In genomic region chrX:51686048-51686949, GRCm38 (mm10) we compare ENCODE assay signal across 16 mouse cellular contexts. TPM values are rescaled to one million over a fixed set of nuclear protein-coding genes. Genes with fewer than 3 reads are reported as not detected.
"Had no signal": no experiment of that assay in that cellular context is flagged by ENCODE, and none has a peak within 500 bp of the region (broad histone marks: within the 10 kb centered on the region; RNA-seq: fewer than 3 reads in every experiment).

No protein-coding gene starts in this region.

- H3K9ac ChIP-seq: limb, embryonic 15.5 days; lung, embryonic 15.5 days; midbrain, embryonic 15.5 days; neural tube, embryonic 12.5 days had no signal

- DNase-seq: kidney, adult 8-10 months; kidney, postnatal 25 days; right cerebral cortex, postnatal 4 days; spleen, adult 18-20 months; thymus, adult 2 months; thymus, postnatal 25 days had no signal

- H3K27ac ChIP-seq: left cerebral cortex, adult 2 months; limb, embryonic 15.5 days; lung, embryonic 15.5 days; midbrain, embryonic 10.5 days; midbrain, embryonic 15.5 days; neural tube, embryonic 12.5 days had no signal

- H3K4me1 ChIP-seq: limb, embryonic 15.5 days; lung, embryonic 15.5 days; neural tube, embryonic 12.5 days had no signal

- H3K4me2 ChIP-seq: limb, embryonic 15.5 days; lung, embryonic 15.5 days; midbrain, embryonic 15.5 days; neural tube, embryonic 12.5 days had no signal

- H3K4me3 ChIP-seq: left cerebral cortex, adult 2 months; limb, embryonic 15.5 days; lung, embryonic 15.5 days; midbrain, embryonic 10.5 days; midbrain, embryonic 15.5 days; neural tube, embryonic 12.5 days had no signal

- ATAC-seq: inflammation-experienced regulatory T-cells, adult 6 months; intestine, postnatal 0 days; midbrain, embryonic 15.5 days had no signal

- H3K9me3 ChIP-seq: limb, embryonic 15.5 days; lung, embryonic 15.5 days; midbrain, embryonic 10.5 days; midbrain, embryonic 15.5 days; neural tube, embryonic 12.5 days had no signal

- H3K36me3 ChIP-seq: limb, embryonic 15.5 days; lung, embryonic 15.5 days; midbrain, embryonic 10.5 days; midbrain, embryonic 15.5 days; neural tube, embryonic 12.5 days had no signal

RNA-seq across cellular contexts. Expression of gene Hs6st2, which starts 4.6 kb away (rescaled TPM):
- total RNA-seq: monocyte, adult 5-6 weeks; neutrophil, adult 5-6 weeks had no signal
